ENCODE assay signal across 9 mouse cellular contexts in genomic region chr4:107812336-107812735, GRCm38 (mm10).
"Had no signal": no experiment of that assay in that cellular context is flagged by ENCODE, and none has a peak within 500 bp of the region (broad histone marks: within the 10 kb centered on the region; RNA-seq: fewer than 3 reads in every experiment).

No protein-coding gene starts in this region.

- H3K27ac ChIP-seq: kidney, embryonic 15.5 days; limb, embryonic 12.5 days; liver, embryonic 14.5 days; neural tube, embryonic 12.5 days; stomach, postnatal 0 days had no signal

- H3K27me3 ChIP-seq: kidney, embryonic 15.5 days; limb, embryonic 12.5 days had no signal

- H3K4me1 ChIP-seq: limb, embryonic 12.5 days had no signal

- H3K9ac ChIP-seq: kidney, embryonic 15.5 days; limb, embryonic 12.5 days; liver, embryonic 14.5 days; neural tube, embryonic 12.5 days had no signal

- H3K4me2 ChIP-seq: kidney, embryonic 15.5 days; limb, embryonic 12.5 days; neural tube, embryonic 12.5 days had no signal

- H3K4me3 ChIP-seq: kidney, embryonic 15.5 days; limb, embryonic 12.5 days; neural tube, embryonic 12.5 days had no signal

- DNase-seq: kidney, adult 18-20 months; kidney, postnatal 14 days; lung, adult 18-20 months; thymus, postnatal 4 days had no signal

- H3K9me3 ChIP-seq: kidney, embryonic 15.5 days; limb, embryonic 12.5 days; neural tube, embryonic 12.5 days had no signal

- H3K36me3 ChIP-seq: kidney, embryonic 15.5 days; limb, embryonic 12.5 days had no signal
